Mouse (Mus musculus): Measurements from ENCODE around the gene Foxo1. TPM values are rescaled to one million over a fixed set of nuclear protein-coding genes. Genes with fewer than 3 reads are reported as not detected.
A peak's percentile ranks its signal among the peaks of the same experiment; 100 is the strongest.

Gene Foxo1
- polyA plus RNA-seq (2014; fragmentation: Nextera tagmentation; extraction: Ambion mirVana) = 2.8 and 2.9 TPM in 2 replicates

- H3K9me3 ChIP-seq (replicated peaks; ENCODE audit: control insufficient read depth, low read length) = no peaks in the 10 kb centered on the region
- WGBS = 0% methylated on average over 84 of the region's 85 CpGs
- H3K9ac ChIP-seq (ENCODE audit: low read length) = peak within 1 kb of the TSS; percentile 70
- H3K4me1 ChIP-seq (ENCODE audit: control insufficient read depth, insufficient read depth, low read length) = peaks cover 16% of the 10 kb centered on the region
- H3K27ac ChIP-seq (ENCODE audit: low read depth, low read length) = no peak within 1 kb of the TSS
- DNase-seq (ENCODE audit: low spot score) = peak; percentile 89
- H3K27me3 ChIP-seq (replicated peaks; ENCODE audit: control insufficient read depth, insufficient read depth, low read length) = peaks cover 37% of the 10 kb centered on the region
- ATAC-seq = peak; percentile 95
- H3K4me2 ChIP-seq (ENCODE audit: low read length) = peak within 1 kb of the TSS; percentile 96
- H3K36me3 ChIP-seq (ENCODE audit: control insufficient read depth, insufficient read depth, low read length) = no peaks in the 10 kb centered on the region
- H3K4me3 ChIP-seq (ENCODE audit: low read depth, low read length) = peak within 1 kb of the TSS; percentile 72
Observed at GRCm38 (mm10) chr3:52267652-52268486, at the start of gene Foxo1. Foxo1 (plus strand) TSS chr3:52268336.

GRCm38 (mm10) chr3:52218864-52219263 lies 49.3 kb upstream of the Foxo1 start:
- Histone ChIP-seq H3K4me3 (ENCODE audit: low read depth, low read length) (no peak overlapping the region), H3K4me1 (ENCODE audit: control insufficient read depth, insufficient read depth, low read length) (no peaks in the 10 kb centered on the region; the same call in 1 of the 2 replicates), H3K9ac (ENCODE audit: low read length) (no peak overlapping the region), H3K27me3 (replicated peaks; ENCODE audit: control insufficient read depth, insufficient read depth, low read length) (no peaks in the 10 kb centered on the region), H3K27ac (ENCODE audit: low read depth, low read length) (no peak overlapping the region), H3K9me3 (replicated peaks; ENCODE audit: control insufficient read depth, low read length) (no peaks in the 10 kb centered on the region), H3K4me2 (ENCODE audit: low read length) (no peak overlapping the region), H3K36me3 (ENCODE audit: control insufficient read depth, insufficient read depth, low read length) (no peaks in the 10 kb centered on the region)
- no peak for DNase-seq (ENCODE audit: low spot score)
- ATAC-seq = no peak
- 72% methylated on average over 7 of the region's 7 CpGs for WGBS

GRCm38 (mm10) chr3:52221082-52221481 lies 47.1 kb upstream of the Foxo1 start:
- H3K4me3 ChIP-seq (ENCODE audit: low read depth, low read length) = no peak overlapping the region
- no peaks in the 10 kb centered on the region for H3K9me3 ChIP-seq (replicated peaks; ENCODE audit: control insufficient read depth, low read length)
- no peak overlapping the region for H3K4me2 ChIP-seq (ENCODE audit: low read length)
- no peak overlapping the region for H3K9ac ChIP-seq (ENCODE audit: low read length)
- WGBS = 81% methylated on average over 3 of the region's 3 CpGs
- H3K27me3 ChIP-seq (replicated peaks; ENCODE audit: control insufficient read depth, insufficient read depth, low read length) = no peaks in the 10 kb centered on the region
- ATAC-seq (no peak), DNase-seq (ENCODE audit: low spot score) (no peak)
- no peak overlapping the region for H3K27ac ChIP-seq (ENCODE audit: low read depth, low read length)
- no peaks in the 10 kb centered on the region; the same call in 1 of the 2 replicates for H3K4me1 ChIP-seq (ENCODE audit: control insufficient read depth, insufficient read depth, low read length)
- no peaks in the 10 kb centered on the region for H3K36me3 ChIP-seq (ENCODE audit: control insufficient read depth, insufficient read depth, low read length)

- Histone ChIP-seq H3K9ac (ENCODE audit: low read length) (no peak overlapping the region), H3K36me3 (ENCODE audit: control insufficient read depth, insufficient read depth, low read length) (no peaks in the 10 kb centered on the region), H3K9me3 (replicated peaks; ENCODE audit: control insufficient read depth, low read length) (no peaks in the 10 kb centered on the region), H3K4me3 (ENCODE audit: low read depth, low read length) (no peak overlapping the region), H3K4me2 (ENCODE audit: low read length) (no peak overlapping the region), H3K4me1 (ENCODE audit: control insufficient read depth, insufficient read depth, low read length) (no peaks in the 10 kb centered on the region; the same call in 1 of the 2 replicates), H3K27me3 (replicated peaks; ENCODE audit: control insufficient read depth, insufficient read depth, low read length) (no peaks in the 10 kb centered on the region), H3K27ac (ENCODE audit: low read depth, low read length) (no peak overlapping the region)
- no peak for DNase-seq (ENCODE audit: low spot score)
- WGBS = 88% methylated on average over 5 of the region's 5 CpGs
- ATAC-seq = no peak
Observed at GRCm38 (mm10) chr3:52221931-52222330, 46.2 kb upstream of the Foxo1 start.

- Histone ChIP-seq H3K9me3 (replicated peaks; ENCODE audit: control insufficient read depth, low read length) (no peaks in the 10 kb centered on the region), H3K27ac (ENCODE audit: low read depth, low read length) (no peak overlapping the region), H3K36me3 (ENCODE audit: control insufficient read depth, insufficient read depth, low read length) (no peaks in the 10 kb centered on the region), H3K4me1 (ENCODE audit: control insufficient read depth, insufficient read depth, low read length) (no peaks in the 10 kb centered on the region), H3K27me3 (replicated peaks; ENCODE audit: control insufficient read depth, insufficient read depth, low read length) (no peaks in the 10 kb centered on the region), H3K9ac (ENCODE audit: low read length) (no peak overlapping the region; the same call in 1 of the 2 replicates), H3K4me2 (ENCODE audit: low read length) (no peak overlapping the region), H3K4me3 (ENCODE audit: low read depth, low read length) (no peak overlapping the region)
- DNase-seq (ENCODE audit: low spot score) (no peak), ATAC-seq (no peak)
- 86% methylated on average over 4 of the region's 4 CpGs for WGBS
Observed at GRCm38 (mm10) chr3:52236488-52236887, 31.6 kb upstream of the Foxo1 start.

- Histone ChIP-seq H3K4me1 (ENCODE audit: control insufficient read depth, insufficient read depth, low read length) (no peaks in the 10 kb centered on the region), H3K9me3 (replicated peaks; ENCODE audit: control insufficient read depth, low read length) (no peaks in the 10 kb centered on the region), H3K27ac (ENCODE audit: low read depth, low read length) (no peak overlapping the region), H3K36me3 (ENCODE audit: control insufficient read depth, insufficient read depth, low read length) (no peaks in the 10 kb centered on the region), H3K4me2 (ENCODE audit: low read length) (no peak overlapping the region), H3K9ac (ENCODE audit: low read length) (no peak overlapping the region), H3K27me3 (replicated peaks; ENCODE audit: control insufficient read depth, insufficient read depth, low read length) (no peaks in the 10 kb centered on the region), H3K4me3 (ENCODE audit: low read depth, low read length) (no peak overlapping the region)
- no peak for DNase-seq (ENCODE audit: low spot score)
- no peak for ATAC-seq
- 84% methylated on average over 3 of the region's 3 CpGs for WGBS
Observed at GRCm38 (mm10) chr3:52237136-52237535, 31.0 kb upstream of the Foxo1 start.

- no peak overlapping the region for H3K4me3 ChIP-seq (ENCODE audit: low read depth, low read length)
- no peak overlapping the region for H3K4me2 ChIP-seq (ENCODE audit: low read length)
- H3K36me3 ChIP-seq (ENCODE audit: control insufficient read depth, insufficient read depth, low read length) = no peaks in the 10 kb centered on the region
- ATAC-seq (no peak), DNase-seq (ENCODE audit: low spot score) (no peak)
- H3K4me1 ChIP-seq (ENCODE audit: control insufficient read depth, insufficient read depth, low read length) = no peaks in the 10 kb centered on the region
- WGBS = 82% methylated on average over 5 of the region's 5 CpGs
- H3K27me3 ChIP-seq (replicated peaks; ENCODE audit: control insufficient read depth, insufficient read depth, low read length) = no peaks in the 10 kb centered on the region
- no peaks in the 10 kb centered on the region for H3K9me3 ChIP-seq (replicated peaks; ENCODE audit: control insufficient read depth, low read length)
- H3K9ac ChIP-seq (ENCODE audit: low read length) = no peak overlapping the region
- no peak overlapping the region for H3K27ac ChIP-seq (ENCODE audit: low read depth, low read length)
Observed at GRCm38 (mm10) chr3:52241062-52241461, 27.1 kb upstream of the Foxo1 start.

- Histone ChIP-seq H3K4me2 (ENCODE audit: low read length) (no peak overlapping the region), H3K27me3 (replicated peaks; ENCODE audit: control insufficient read depth, insufficient read depth, low read length) (no peaks in the 10 kb centered on the region), H3K36me3 (ENCODE audit: control insufficient read depth, insufficient read depth, low read length) (no peaks in the 10 kb centered on the region), H3K4me3 (ENCODE audit: low read depth, low read length) (no peak overlapping the region), H3K9me3 (replicated peaks; ENCODE audit: control insufficient read depth, low read length) (no peaks in the 10 kb centered on the region), H3K27ac (ENCODE audit: low read depth, low read length) (no peak overlapping the region), H3K9ac (ENCODE audit: low read length) (no peak overlapping the region), H3K4me1 (ENCODE audit: control insufficient read depth, insufficient read depth, low read length) (no peaks in the 10 kb centered on the region)
- peak; percentile 91 for DNase-seq (ENCODE audit: low spot score)
- ATAC-seq = peak; percentile 80
- WGBS = 44% methylated on average over 6 of the region's 6 CpGs
Observed at GRCm38 (mm10) chr3:52242457-52243105, 25.6 kb upstream of the Foxo1 start.
